Mouse (Mus musculus) intestine, postnatal 0 days (tissue): ENCODE results near the gene Robo2. TPM values are rescaled to one million over a fixed set of nuclear protein-coding genes. Genes with fewer than 3 reads are reported as not detected.
"Not testable (repeated sequence)": the region's sequence is repeated elsewhere in the genome, so short reads cannot be mapped to it uniquely, and the experiment has no call there.

Experiments used
- ATAC-seq: fragments of 200-750 bp; cut with Nextera tagmentation; 2 replicates; pipeline ENCODE4 v1.8.0; 2017; ENCODE audit warnings: mild to moderate bottlenecking, moderate TSS enrichment, moderate library complexity
- H3K27ac ChIP-seq: fragments of 300-500 bp; sonication (generic); 2 replicates; pipeline ENCODE4 v1.5.1; 2014; ENCODE audit warnings: mild to moderate bottlenecking, low read depth, low read length, moderate library complexity
- H3K27me3 ChIP-seq: fragments of 300-500 bp; sonication (generic); replicated peaks from 2 replicates; pipeline ENCODE4 v1.6.1; 2014; ENCODE audit warnings: low read length, mixed read lengths; ENCODE audit not compliant: control insufficient read depth, insufficient read depth
- H3K36me3 ChIP-seq: fragments of 300-500 bp; sonication (generic); 2 replicates; pipeline ENCODE4 v1.6.1; 2014; ENCODE audit warnings: mild to moderate bottlenecking, moderate library complexity; ENCODE audit not compliant: control insufficient read depth, insufficient read depth
- H3K4me1 ChIP-seq: fragments of 300-500 bp; sonication (generic); replicated peaks from 2 replicates; pipeline ENCODE4 v1.6.1; 2014; ENCODE audit warnings: antibody characterized with exemption, low read length, mixed read lengths; ENCODE audit not compliant: control insufficient read depth, insufficient read depth
- H3K4me2 ChIP-seq: fragments of 300-500 bp; sonication (generic); replicated peaks from 2 replicates; pipeline ENCODE4 v1.6.1; 2014; ENCODE audit warnings: low read depth, mild to moderate bottlenecking, moderate library complexity
- H3K4me3 ChIP-seq: fragments of 300-500 bp; sonication (generic); 2 replicates; pipeline ENCODE4 v1.5.1; 2014; ENCODE audit warnings: low read depth, low read length
- H3K9ac ChIP-seq: fragments of 300-500 bp; sonication (generic); 2 replicates; pipeline ENCODE4 v1.6.1; 2014; ENCODE audit warnings: mild to moderate bottlenecking, low read depth, low read length
- H3K9me3 ChIP-seq: fragments of 300-500 bp; sonication (generic); 2 replicates; pipeline ENCODE4 v1.6.1; 2016; ENCODE audit warnings: mixed run types; ENCODE audit not compliant: control insufficient read depth
- CTCF ChIP-seq: sonication (generic); IDR thresholded peaks from 2 replicates; pipeline ENCODE4 v1.5.1; 2016; ENCODE audit warnings: low read depth, mild to moderate bottlenecking, control low read depth, antibody characterized with exemption, moderate library complexity
- WGBS: fragments of 180-500 bp; shearing (Covaris S2); extraction: QIAGEN DNeasy Blood & Tissue Kit; methylation state at CpG from one replicate; pipeline ENCODE4 v1.1.7; 2014; 5-methylcytosine and 5-hydroxymethylcytosine counted together
- polyA plus RNA-seq: library from polyadenylated mRNA; unstranded; fragments of >200 nt; fragmentation: Nextera tagmentation; extraction: Ambion mirVana; gene quantifications from 2 replicates; pipeline ENCODE4 v1.2.1, GENCODE M21; 2015

Gene Robo2
- polyA plus RNA-seq, 1 experiment from 2014 or later: 6.2 TPM

DNA sequence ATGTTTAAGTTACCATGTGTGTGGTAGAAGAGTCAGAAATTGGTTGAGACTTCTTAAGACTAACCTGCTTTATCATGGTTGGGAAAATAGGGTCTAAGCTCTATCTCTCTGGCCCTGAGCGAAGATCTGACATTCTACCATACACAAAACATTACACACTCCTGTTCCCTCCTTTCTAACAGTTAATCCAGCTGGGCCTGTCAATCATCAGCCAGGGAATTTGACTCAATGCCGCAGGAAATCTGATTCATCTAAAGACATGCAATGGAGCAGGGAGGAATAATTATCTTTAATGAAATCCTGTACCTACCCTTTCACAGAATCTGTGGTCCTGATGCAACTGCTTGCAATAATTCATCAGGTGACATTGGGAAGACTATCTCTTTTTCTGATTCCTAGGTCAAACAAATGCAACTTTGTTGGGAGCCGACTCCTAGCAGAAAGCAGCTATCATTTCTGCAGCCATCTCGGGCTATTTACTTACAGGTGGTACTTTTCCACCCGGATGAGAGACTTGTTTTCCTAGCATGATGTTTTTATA lies 283.1 kb downstream of the Robo2 start:
- no peaks in the 10 kb centered on the region for H3K4me1 ChIP-seq
- H3K4me3 ChIP-seq: no peak overlapping the region
- ATAC-seq: no peak
- H3K27me3 ChIP-seq: no peaks in the 10 kb centered on the region
- WGBS: 90% methylated on average over 5 of the region's 5 CpGs
- H3K27ac ChIP-seq: no peak overlapping the region
- no peaks in the 10 kb centered on the region for H3K9me3 ChIP-seq
- H3K36me3 ChIP-seq: no peaks in the 10 kb centered on the region
- H3K9ac ChIP-seq: no peak overlapping the region
- TF ChIP-seq CTCF: no peak
- H3K4me2 ChIP-seq: no peak overlapping the region

DNA sequence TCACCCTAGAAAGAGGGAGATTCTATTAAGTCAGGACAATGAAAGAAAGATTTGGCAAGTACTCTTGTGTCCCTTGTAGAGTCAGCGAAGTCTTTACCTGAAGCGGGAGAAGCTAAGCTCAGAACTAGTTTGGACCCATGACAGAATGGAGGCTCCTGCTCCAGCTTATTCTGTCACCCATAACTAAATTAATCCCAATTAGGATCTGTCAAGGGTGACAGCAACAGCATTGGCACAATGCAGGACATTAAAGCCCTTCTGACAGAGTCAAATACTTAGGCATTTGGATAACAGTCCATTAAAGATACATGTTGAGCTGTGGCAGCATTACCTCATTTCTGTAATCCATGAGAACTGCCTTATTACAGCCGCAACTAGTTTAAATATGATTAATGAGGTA lies 298.5 kb downstream of the Robo2 start:
- ATAC-seq: no peak
- no peak overlapping the region for H3K4me3 ChIP-seq
- TF ChIP-seq CTCF: no peak
- no peak overlapping the region for H3K27ac ChIP-seq
- 90% methylated on average over 3 of the region's 3 CpGs for WGBS
- no peak overlapping the region for H3K9ac ChIP-seq
- no peaks in the 10 kb centered on the region for H3K36me3 ChIP-seq
- H3K27me3 ChIP-seq: no peaks in the 10 kb centered on the region
- no peaks in the 10 kb centered on the region for H3K9me3 ChIP-seq
- no peaks in the 10 kb centered on the region for H3K4me1 ChIP-seq
- no peak overlapping the region for H3K4me2 ChIP-seq

DNA sequence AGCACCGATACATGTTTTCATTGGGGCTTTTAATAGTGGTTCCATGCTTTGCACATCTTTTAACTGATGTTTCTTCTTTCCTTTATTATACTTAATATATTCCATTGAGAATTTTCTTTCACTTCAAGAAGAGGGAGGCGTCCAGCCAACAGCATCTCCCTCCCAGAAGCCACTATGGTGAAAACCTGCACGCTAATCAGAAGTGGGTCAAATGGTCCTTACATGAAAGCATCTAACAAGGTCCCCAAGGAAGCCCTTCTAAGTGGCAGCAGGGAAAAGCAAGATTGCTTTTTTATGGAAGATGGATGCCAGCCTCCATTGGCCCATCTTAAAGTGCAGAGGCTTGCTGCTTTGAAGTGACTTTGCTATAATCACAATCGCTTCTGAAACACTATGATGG lies 300.5 kb downstream of the Robo2 start:
- Histone ChIP-seq H3K4me1 (no peaks in the 10 kb centered on the region), H3K27ac (no peak overlapping the region), H3K36me3 (no peaks in the 10 kb centered on the region), H3K9me3 (no peaks in the 10 kb centered on the region), H3K27me3 (no peaks in the 10 kb centered on the region), H3K4me3 (no peak overlapping the region), H3K4me2 (no peak overlapping the region), H3K9ac (no peak overlapping the region)
- TF ChIP-seq CTCF: no peak
- no peak for ATAC-seq
- 93% methylated on average over 4 of the region's 4 CpGs for WGBS

DNA sequence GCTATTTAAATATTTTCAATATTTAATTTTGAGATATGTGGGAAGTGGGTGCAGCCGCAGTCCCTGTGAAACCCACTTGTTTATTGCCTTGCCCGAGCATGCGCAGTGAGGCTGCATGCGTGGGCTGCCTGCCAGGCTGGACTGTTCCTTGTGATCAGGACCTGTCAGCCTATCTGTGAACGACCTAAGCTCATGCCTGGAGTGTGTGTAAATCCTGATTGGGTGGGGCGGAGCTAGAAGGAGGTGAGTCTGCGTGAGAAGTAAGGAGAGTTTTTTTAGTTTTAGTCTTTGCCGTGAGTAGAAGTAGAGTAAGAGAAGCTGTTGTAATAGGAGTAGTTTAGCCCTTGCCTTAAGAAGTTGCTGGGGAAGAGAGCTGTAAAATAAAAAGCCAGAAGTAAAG lies 307.2 kb downstream of the Robo2 start:
- not testable (repeated sequence) for ATAC-seq, H3K4me3 ChIP-seq, H3K9me3 ChIP-seq, H3K36me3 ChIP-seq, H3K27me3 ChIP-seq, H3K27ac ChIP-seq, H3K9ac ChIP-seq, H3K4me2 ChIP-seq, H3K4me1 ChIP-seq
- 77% methylated on average over 8 of the region's 8 CpGs for WGBS

DNA sequence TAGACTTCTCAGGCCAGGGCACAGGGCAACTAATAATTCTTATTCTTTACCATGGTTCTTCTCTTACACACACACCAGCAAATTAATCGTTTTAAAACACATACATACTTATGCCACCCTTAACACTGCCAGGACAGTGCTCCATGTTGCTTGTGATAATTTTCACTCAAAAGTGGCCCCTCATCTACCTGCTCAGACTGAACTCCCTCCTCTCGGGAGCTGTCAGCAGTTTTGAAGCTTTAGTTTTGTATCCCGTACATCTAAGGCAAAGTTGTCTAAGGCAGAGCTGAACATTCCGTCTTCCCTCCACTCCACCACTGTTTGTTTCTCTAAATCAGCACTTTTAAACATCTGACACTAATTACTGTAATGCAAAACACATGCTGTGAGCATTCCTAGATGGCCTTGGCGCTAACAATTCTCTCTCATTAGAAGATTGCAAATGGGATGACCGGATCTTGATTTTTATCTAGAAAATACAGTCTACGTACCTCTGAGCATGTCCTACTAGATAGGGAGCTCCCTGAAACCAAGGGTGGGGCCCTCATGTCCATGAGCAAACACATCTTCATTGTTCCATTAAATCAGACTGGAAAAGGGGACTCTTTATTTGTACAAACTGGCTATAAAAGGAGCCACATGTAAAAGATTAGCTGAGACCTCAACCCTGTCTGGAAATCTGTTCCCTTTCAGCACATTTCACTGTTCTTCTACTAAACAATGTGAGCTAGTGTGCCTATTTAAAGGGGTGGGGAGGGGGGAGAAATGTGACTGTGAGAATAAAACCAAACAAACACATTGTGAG lies 318.4 kb downstream of the Robo2 start:
- ATAC-seq: no peak
- Histone ChIP-seq H3K9ac (no peak overlapping the region), H3K27ac (no peak overlapping the region), H3K4me2 (no peak overlapping the region), H3K4me3 (no peak overlapping the region), H3K4me1 (no peaks in the 10 kb centered on the region), H3K27me3 (no peaks in the 10 kb centered on the region), H3K36me3 (no peaks in the 10 kb centered on the region), H3K9me3 (no peaks in the 10 kb centered on the region)
- 60% methylated on average over 7 of the region's 7 CpGs for WGBS
- TF ChIP-seq CTCF: no peak

DNA sequence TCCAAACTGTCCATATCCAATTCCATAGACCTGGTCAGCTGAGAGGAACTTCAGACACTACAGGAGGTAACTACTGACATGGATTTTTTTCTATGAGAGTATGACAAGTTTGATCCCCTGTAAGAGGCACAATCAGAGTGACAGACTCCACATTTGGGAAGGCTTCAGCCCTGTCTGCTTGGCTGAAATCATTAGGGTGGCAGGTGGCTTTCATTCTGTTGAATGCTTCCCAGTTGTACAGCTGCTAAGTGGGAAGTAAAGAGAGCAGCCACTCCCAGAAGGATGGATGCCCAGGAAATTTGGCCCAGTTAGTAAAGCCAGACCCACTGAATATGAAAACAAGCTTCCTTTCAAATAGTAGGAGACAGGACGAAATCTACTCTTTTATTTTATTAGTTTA lies 321.7 kb downstream of the Robo2 start:
- TF ChIP-seq CTCF: no peak
- no peaks in the 10 kb centered on the region for H3K36me3 ChIP-seq
- H3K9me3 ChIP-seq: no peaks in the 10 kb centered on the region
- no peaks in the 10 kb centered on the region for H3K27me3 ChIP-seq
- no peaks in the 10 kb centered on the region for H3K4me1 ChIP-seq
- no peak overlapping the region for H3K9ac ChIP-seq
- no peak for ATAC-seq
- WGBS: 74% methylated on average over 1 of the region's 1 CpGs
- no peak overlapping the region for H3K27ac ChIP-seq
- no peak overlapping the region for H3K4me2 ChIP-seq
- no peak overlapping the region for H3K4me3 ChIP-seq
